Mouse (Mus musculus) MEL (cell line): ENCODE measurements at regions not wholly inside any gene's neighbourhood (a gene's known extent, or its start where the extent isn't known, plus 50 kb on each side); places are given as distances from the start of the nearest gene placed in this dataset.

ENCODE experiments used
- DNase-seq: peaks from one replicate; pipeline ENCODE4 v3.0.0; 2011; ENCODE audit warnings: low read depth, low spot score
- H3K27ac ChIP-seq: 2 replicates; pipeline ENCODE4 v1.5.1; 2012; ENCODE audit warnings: low read depth, mild to moderate bottlenecking, control low read depth, low read length, moderate library complexity; ENCODE audit not compliant: control insufficient read depth
- H3K27me3 ChIP-seq, 2 experiments: fragments of 150-350 bp in 1 of 2; sonication (generic) in 1 of 2; 2 replicates each; pipeline ENCODE4 v1.6.1; 2012; ENCODE audit warnings: low read length in 2 of 2, mild to moderate bottlenecking in 2 of 2, improper control_type of control experiment in 1 of 2, moderate library complexity in 1 of 2; ENCODE audit not compliant: insufficient read depth in 2 of 2, control insufficient read depth in 1 of 2
- H3K36me3 ChIP-seq, 2 experiments: 2 replicates each; pipeline ENCODE4 v1.6.1; 2012 to 2014; ENCODE audit warnings: low read length in 2 of 2, improper control_type of control experiment in 1 of 2, inconsistent platforms in 1 of 2, mild to moderate bottlenecking in 1 of 2; ENCODE audit not compliant: insufficient read depth in 2 of 2, control insufficient read depth in 1 of 2
- H3K4me1 ChIP-seq, 2 experiments: fragments of 150-350 bp in 1 of 2; sonication (generic) in 1 of 2; 2 replicates each; pipeline ENCODE4 v1.6.1; 2012; ENCODE audit warnings: low read length in 2 of 2, improper control_type of control experiment in 1 of 2, mild to moderate bottlenecking in 1 of 2; ENCODE audit not compliant: insufficient read depth in 2 of 2, control insufficient read depth in 1 of 2
- H3K4me3 ChIP-seq, 2 experiments: fragments of 150-350 bp in 1 of 2; sonication (generic) in 1 of 2; 2 replicates each; pipeline ENCODE4 v1.5.1; 2012; ENCODE audit warnings: low read depth in 2 of 2, low read length in 2 of 2, mild to moderate bottlenecking in 2 of 2, moderate library complexity in 2 of 2, control low read depth in 1 of 2, improper control_type of control experiment in 1 of 2; ENCODE audit not compliant: control insufficient read depth in 1 of 2, insufficient read depth in 1 of 2
- H3K79me2 ChIP-seq: 2 replicates; pipeline ENCODE4 v1.6.1; 2012; ENCODE audit warnings: mild to moderate bottlenecking, low read length, moderate library complexity; ENCODE audit not compliant: control insufficient read depth, poor library complexity, insufficient read depth
- H3K9ac ChIP-seq: 2 replicates; pipeline ENCODE4 v1.6.1; 2012; ENCODE audit warnings: low read depth, mild to moderate bottlenecking, control low read depth, low read length, moderate library complexity; ENCODE audit not compliant: control insufficient read depth, poor library complexity, severe bottlenecking
- H3K9me3 ChIP-seq: fragments of 150-350 bp; sonication (generic); replicated peaks from 2 replicates; pipeline ENCODE4 v1.6.1; 2012; ENCODE audit warnings: mild to moderate bottlenecking, low read length, improper control_type of control experiment, moderate library complexity; ENCODE audit not compliant: insufficient read depth
- BHLHE40 ChIP-seq: IDR thresholded peaks from 2 replicates; pipeline ENCODE4 v1.6.1; 2012; ENCODE audit warnings: low read depth, mild to moderate bottlenecking, inconsistent platforms, low read length, improper control_type of control experiment, borderline replicate concordance
- CHD1 ChIP-seq: IDR thresholded peaks from 2 replicates; pipeline ENCODE4 v1.6.1; 2012; ENCODE audit warnings: low read depth, mild to moderate bottlenecking, inconsistent platforms, low read length, improper control_type of control experiment
- E2F4 ChIP-seq: IDR thresholded peaks from 2 replicates; pipeline ENCODE4 v1.6.1; 2011; ENCODE audit warnings: low read depth, low read length, improper control_type of control experiment, borderline replicate concordance
- ETS1 ChIP-seq: IDR thresholded peaks from 2 replicates; pipeline ENCODE4 v1.6.1; 2012; ENCODE audit warnings: low read depth, mild to moderate bottlenecking, inconsistent platforms, low read length, improper control_type of control experiment, moderate library complexity
- JUND ChIP-seq: IDR thresholded peaks from 2 replicates; pipeline ENCODE4 v1.6.1; 2011; ENCODE audit warnings: low read depth, mild to moderate bottlenecking, improper control_type of control experiment, low read length
- KAT2A ChIP-seq: conservative IDR thresholded peaks from 2 replicates; pipeline ENCODE4 v1.6.1; 2012; ENCODE audit warnings: low read depth, low read length, improper control_type of control experiment, inconsistent platforms
- MEF2A ChIP-seq: IDR thresholded peaks from 2 replicates; pipeline ENCODE4 v1.6.1; 2014; ENCODE audit warnings: low read depth, mild to moderate bottlenecking, inconsistent platforms, low read length, improper control_type of control experiment; ENCODE audit not compliant: poor library complexity, insufficient replicate concordance, severe bottlenecking; ENCODE audit errors: extremely low read depth
- MXI1 ChIP-seq: IDR thresholded peaks from 2 replicates; pipeline ENCODE4 v1.6.1; 2011; ENCODE audit warnings: mild to moderate bottlenecking, low read depth, low read length, improper control_type of control experiment
- NELFE ChIP-seq: IDR thresholded peaks from 2 replicates; pipeline ENCODE4 v1.6.1; 2011; ENCODE audit warnings: low read depth, low read length, improper control_type of control experiment
- NRF1 ChIP-seq: IDR thresholded peaks from 2 replicates; pipeline ENCODE4 v1.6.1; 2014; ENCODE audit warnings: low read depth, mild to moderate bottlenecking, inconsistent platforms, low read length, improper control_type of control experiment, moderate library complexity; ENCODE audit not compliant: poor library complexity, insufficient read depth, severe bottlenecking
- POLR2A ChIP-seq, 2 experiments: IDR thresholded peaks; 2 replicates each; pipeline ENCODE4 v1.6.1; 2011 to 2012; ENCODE audit warnings: low read length in 2 of 2, mild to moderate bottlenecking in 2 of 2, control low read depth in 1 of 2, improper control_type of control experiment in 1 of 2, low read depth in 1 of 2, moderate library complexity in 1 of 2; ENCODE audit not compliant: control insufficient read depth in 1 of 2, insufficient read depth in 1 of 2, poor library complexity in 1 of 2
- RAD21 ChIP-seq: IDR thresholded peaks from 2 replicates; pipeline ENCODE4 v1.6.1; 2011; ENCODE audit warnings: mild to moderate bottlenecking, low read depth, low read length, improper control_type of control experiment
- TCF12 ChIP-seq: IDR thresholded peaks from 2 replicates; pipeline ENCODE4 v1.6.1; 2014; ENCODE audit warnings: low read depth, mild to moderate bottlenecking, inconsistent platforms, low read length, improper control_type of control experiment, moderate library complexity
- UBTF ChIP-seq: IDR thresholded peaks from 2 replicates; pipeline ENCODE4 v1.6.1; 2012; ENCODE audit warnings: low read depth, mild to moderate bottlenecking, inconsistent platforms, low read length, improper control_type of control experiment, moderate library complexity, borderline replicate concordance; ENCODE audit not compliant: insufficient read depth
- USF1 ChIP-seq: IDR thresholded peaks from 2 replicates; pipeline ENCODE4 v1.6.1; 2014; ENCODE audit warnings: low read depth, mild to moderate bottlenecking, inconsistent platforms, low read length, improper control_type of control experiment, moderate library complexity
- USF2 ChIP-seq, 2 experiments: IDR thresholded peaks; 2 replicates each; pipeline ENCODE4 v1.6.1; 2011 to 2012; ENCODE audit warnings: improper control_type of control experiment in 2 of 2, low read length in 2 of 2, borderline replicate concordance in 1 of 2, inconsistent platforms in 1 of 2, low read depth in 1 of 2, mild to moderate bottlenecking in 1 of 2; ENCODE audit not compliant: insufficient read depth in 1 of 2
- ZKSCAN1 ChIP-seq: IDR thresholded peaks from 2 replicates; pipeline ENCODE4 v1.6.1; 2012; ENCODE audit warnings: low read depth, mild to moderate bottlenecking, inconsistent platforms, low read length, improper control_type of control experiment, moderate library complexity

DNA sequence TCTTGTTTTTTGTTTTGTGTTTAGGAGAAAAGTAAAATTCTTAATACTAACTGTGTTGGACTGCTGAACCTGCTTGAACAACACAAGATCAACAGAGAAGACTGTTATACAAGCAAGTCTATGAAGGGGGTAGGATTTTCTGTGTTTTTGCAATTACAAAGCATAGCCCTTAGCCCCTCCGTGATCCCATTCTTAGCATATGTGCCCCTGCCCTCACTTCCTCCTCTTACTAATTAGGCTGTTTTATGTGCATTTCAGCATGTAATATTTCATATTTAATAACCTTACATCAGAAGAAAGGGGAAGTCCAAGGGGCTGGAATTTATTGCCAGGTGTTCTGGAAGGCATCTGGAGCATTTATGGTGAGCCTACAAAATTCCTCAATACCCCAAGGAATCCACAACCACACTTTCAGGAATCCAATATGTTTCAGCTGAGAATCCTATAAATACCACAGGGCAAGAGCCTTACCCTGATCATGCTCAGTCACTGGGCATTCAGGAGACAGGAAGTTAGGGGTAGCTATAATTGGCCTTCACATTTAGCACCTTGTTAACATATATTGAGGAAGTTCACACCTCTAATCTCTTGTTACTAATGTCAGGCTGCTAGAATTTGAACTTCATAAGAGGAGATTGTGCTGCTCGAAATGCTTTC, 660.3 kb upstream of the Slit2 start:
- no peak overlapping the region for H3K4me3 ChIP-seq
- no peaks in the 10 kb centered on the region for H3K79me2 ChIP-seq
- no peaks in the 10 kb centered on the region for H3K36me3 ChIP-seq
- no peak for DNase-seq
- H3K27me3 ChIP-seq, result no peaks in the 10 kb centered on the region
- H3K9me3 ChIP-seq, result no peaks in the 10 kb centered on the region
- no peak for TF ChIP-seq UBTF
- TF ChIP-seq MXI1, result no peak
- TF ChIP-seq MEF2A, result no peak
- no peak for TF ChIP-seq USF1
- TF ChIP-seq USF2 (IDR thresholded peaks at IDR 0.05; ENCODE audit: borderline replicate concordance in 1 of 2, insufficient read depth in 1 of 2, low read depth in 1 of 2, low read length in 2 of 2), result no peak
- TF ChIP-seq RAD21, result no peak
- H3K4me1 ChIP-seq, result no peaks in the 10 kb centered on the region
- no peak overlapping the region for H3K9ac ChIP-seq
- no peak overlapping the region for H3K27ac ChIP-seq

DNA sequence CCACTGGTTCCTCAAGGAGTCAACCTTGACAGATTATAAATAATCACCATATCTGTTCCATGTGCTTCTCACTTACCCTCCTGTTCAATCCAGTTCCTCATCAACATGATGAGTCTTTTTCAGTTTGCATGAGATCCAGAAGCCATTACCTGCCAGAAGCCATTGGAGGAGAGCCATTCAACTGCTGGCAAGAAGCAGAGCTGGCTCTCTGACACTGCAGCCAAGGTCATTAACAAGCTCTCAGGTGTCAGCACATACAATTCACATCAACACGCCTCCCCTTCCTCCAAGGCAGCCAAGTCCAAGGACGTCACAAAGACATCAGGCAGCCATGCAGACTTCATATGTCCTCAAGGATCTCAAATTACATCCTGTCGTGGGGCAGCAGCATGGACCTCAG, 648.6 kb upstream of the Slit2 start:
- no peaks in the 10 kb centered on the region for H3K79me2 ChIP-seq
- no peak overlapping the region for H3K4me3 ChIP-seq
- H3K27ac ChIP-seq, result no peak overlapping the region
- no peaks in the 10 kb centered on the region for H3K36me3 ChIP-seq
- no peaks in the 10 kb centered on the region for H3K9me3 ChIP-seq
- no peak overlapping the region for H3K9ac ChIP-seq
- H3K27me3 ChIP-seq, result no peaks in the 10 kb centered on the region
- no peaks in the 10 kb centered on the region for H3K4me1 ChIP-seq
- no peak for TF ChIP-seq BHLHE40
- TF ChIP-seq KAT2A, result no peak
- no peak for TF ChIP-seq NELFE
- no peak for TF ChIP-seq USF1
- TF ChIP-seq ETS1, result no peak
- TF ChIP-seq JUND, result no peak
- no peak for TF ChIP-seq TCF12
- TF ChIP-seq CHD1, result no peak
- TF ChIP-seq NRF1, result no peak
- no peak for TF ChIP-seq POLR2A (IDR thresholded peaks at IDR 0.05; ENCODE audit: control insufficient read depth in 1 of 2, insufficient read depth in 1 of 2, low read depth in 1 of 2, low read length in 2 of 2, poor library complexity in 1 of 2)
- no peak for TF ChIP-seq ZKSCAN1
- TF ChIP-seq UBTF, result no peak
- no peak for TF ChIP-seq E2F4
- no peak for DNase-seq
